Mouse (Mus musculus): ENCODE measurements around the gene Ctnnd2.

DNA sequence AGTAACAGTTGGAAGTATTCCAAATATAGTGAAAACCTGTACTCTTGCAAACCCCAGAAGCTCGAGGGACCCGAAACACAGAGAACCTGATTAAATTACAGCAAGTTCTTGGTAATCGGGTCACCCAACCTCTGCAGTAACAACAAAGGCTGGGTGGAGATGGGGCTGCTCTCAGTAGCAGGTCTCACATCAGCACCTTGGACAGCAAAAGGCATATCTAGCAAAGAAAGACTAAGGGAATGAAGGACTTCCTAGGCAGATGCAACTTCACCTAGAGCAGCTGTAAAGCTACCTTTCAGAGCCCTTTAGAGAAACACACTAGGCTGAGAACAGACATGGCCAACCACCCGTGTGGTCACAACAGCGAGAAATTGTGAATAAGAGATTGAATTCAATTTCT is 741.0 kb downstream of the Ctnnd2 start:
- TF ChIP-seq GATA1 (IDR thresholded peaks at IDR 0.05; ENCODE audit: borderline replicate concordance, low read length) (no peak), FLI1 (IDR thresholded peaks at IDR 0.05; ENCODE audit: low read length) (no peak)
